11 mouse cellular contexts compared by ENCODE assay signal in the genomic region with DNA sequence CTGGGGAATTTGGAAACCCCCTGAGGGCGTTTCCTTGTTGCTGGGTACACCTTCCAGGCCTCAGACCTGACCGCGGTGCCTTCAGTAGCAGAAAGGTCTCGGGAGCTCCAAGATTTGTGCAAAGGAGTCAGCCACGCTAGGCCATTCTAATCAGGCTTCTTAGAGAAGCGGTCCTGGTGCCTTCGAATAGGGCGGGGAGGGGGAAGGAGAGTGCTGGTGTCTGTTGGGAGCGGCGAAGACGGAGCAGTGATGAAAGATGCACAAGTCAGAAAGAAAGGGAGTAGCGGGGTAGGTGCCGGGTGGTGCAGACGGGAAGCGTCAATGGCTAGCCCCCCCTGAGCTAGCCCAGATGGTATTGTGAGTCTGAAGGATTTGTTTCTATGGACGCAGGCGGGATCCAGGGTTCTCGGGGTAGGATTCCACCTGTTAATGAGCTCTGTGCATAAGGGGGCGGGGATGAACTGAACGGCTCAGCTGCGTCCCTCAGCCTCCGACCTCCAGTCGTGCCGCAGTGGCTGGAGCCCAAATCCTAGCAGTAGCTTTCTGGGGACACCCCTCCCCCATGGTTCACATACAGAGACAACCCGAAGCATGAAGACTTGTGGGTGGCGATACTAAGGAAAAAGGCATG. TPM values are rescaled to one million over a fixed set of nuclear protein-coding genes. Genes with fewer than 3 reads are reported as not detected.
A peak's percentile ranks its signal among the peaks of the same experiment; 100 is the strongest.
DNase-seq lines count a peak whose midpoint lies in the region; ATAC-seq and TF ChIP-seq lines count a peak whose summit lies in the region.
"Had no signal": no experiment of that assay in that cellular context is flagged by ENCODE, and none has a peak within 500 bp of the region (broad histone marks: within the 10 kb centered on the region; RNA-seq: fewer than 3 reads in every experiment).

No protein-coding gene starts in this region.

- ATAC-seq in limb, embryonic 13.5 days (ENCODE audit: low FRiP score, low read depth), result peak; percentile 46; the same call in 1 of the 2 replicates

- no peak for TF ChIP-seq CTCF in left cerebral cortex, adult 2 months (IDR thresholded peaks at IDR 0.05)

- peaks cover 100% of the 10 kb centered on the region for H3K27me3 ChIP-seq in forebrain, embryonic 10.5 days (ENCODE audit: poor library complexity, severe bottlenecking)
- peaks cover 78% of the 10 kb centered on the region for H3K27me3 ChIP-seq in limb, embryonic 13.5 days

- H3K4me1 ChIP-seq in forebrain, embryonic 10.5 days, result peaks cover 33% of the 10 kb centered on the region
- peaks cover 9% of the 10 kb centered on the region for H3K4me1 ChIP-seq in limb, embryonic 13.5 days

- WGBS in forebrain, embryonic 10.5 days, result under 1% methylated on average over 26 of the region's 26 CpGs
- WGBS in limb, embryonic 13.5 days, result under 1% methylated on average over 26 of the region's 26 CpGs

- DNase-seq in left cerebral cortex, adult 2 months (ENCODE audit: extremely low spot score in 1 of 2, low spot score in 2 of 2), result peak; percentile 10 to 22
- no peak for DNase-seq in left cerebral cortex, adult 8-10 months (ENCODE audit: low spot score in 2 of 2)
- peak; percentile 60 for DNase-seq in forebrain, embryonic 10.5 days (ENCODE audit: extremely low spot score, low spot score)
- peak; percentile 28 for DNase-seq in right cerebral cortex, postnatal 25 days
- DNase-seq in liver, result no peak
- DNase-seq in testis, postnatal 10 days (ENCODE audit: low spot score), result no peak
- DNase-seq in gastrocnemius, adult 8-10 months (ENCODE audit: low spot score in 2 of 2), result no peak
- DNase-seq: cerebellum, adult 8-10 months had no signal

- peak overlapping the region; percentile 31 for H3K9ac ChIP-seq in limb, embryonic 13.5 days

- no peaks in the 10 kb centered on the region for H3K9me3 ChIP-seq in forebrain, embryonic 10.5 days
- no peaks in the 10 kb centered on the region for H3K9me3 ChIP-seq in limb, embryonic 13.5 days

- H3K36me3 ChIP-seq in forebrain, embryonic 10.5 days (replicated peaks), result no peaks in the 10 kb centered on the region
- no peaks in the 10 kb centered on the region for H3K36me3 ChIP-seq in limb, embryonic 13.5 days

- peak overlapping the region; percentile 45 for H3K4me2 ChIP-seq in limb, embryonic 13.5 days (replicated peaks)

- H3K4me3 ChIP-seq in left cerebral cortex, adult 2 months, result peak overlapping the region; percentile 19; the same call in 1 of the 2 replicates
- peak overlapping the region; percentile 46 for H3K4me3 ChIP-seq in forebrain, embryonic 10.5 days
- peak overlapping the region; percentile 20; the same call in 1 of the 2 replicates for H3K4me3 ChIP-seq in limb, embryonic 13.5 days

- intact Hi-C loops in left cerebral cortex, adult 2 months (cut with DNase I), result loop anchor here (10.0 kb wide), 1 partner anchor 1722 kb away; no protein-coding TSS in a partner anchor

- H3K27ac ChIP-seq in left cerebral cortex, adult 2 months, result no peak overlapping the region
- peak overlapping the region; percentile 36; the same call in 1 of the 2 replicates for H3K27ac ChIP-seq in forebrain, embryonic 10.5 days
- no peak overlapping the region for H3K27ac ChIP-seq in limb, embryonic 13.5 days
- H3K27ac ChIP-seq: stomach, postnatal 0 days had no signal

RNA-seq across cellular contexts. Expression of gene Slc17a6, which starts 5.3 kb away (rescaled TPM):
- total RNA-seq in left cerebral cortex, adult 2 months (2021), result 10 to 100 TPM; 28.2 to 29.5 TPM
- 10 to 100 TPM; 23.8 to 31.9 (median 27.2) TPM for total RNA-seq in left cerebral cortex, adult 8-10 months (2022)
- polyA plus RNA-seq in forebrain, embryonic 10.5 days (2016; fragmentation: Nextera tagmentation; extraction: Ambion mirVana), result 3.5 and 6.9 TPM in 2 replicates
- polyA plus RNA-seq in limb, embryonic 13.5 days (2015; fragmentation: Nextera tagmentation; extraction: Ambion mirVana), result 0.75 and 0.89 TPM in 2 replicates
- total RNA-seq in gastrocnemius, adult 8-10 months (2022), result not detected
- polyA plus RNA-seq: heart, embryonic 14.5 days; stomach, postnatal 0 days had no signal

Comparison
In these comparisons a context has a peak if more than half of its experiments do, and no peak if none do; other contexts are left out.
1. DNase-seq: peak in left cerebral cortex, adult 2 months (2 of 2), forebrain, embryonic 10.5 days (single experiment) and right cerebral cortex, postnatal 25 days (single experiment); none in left cerebral cortex, adult 8-10 months (0 of 2), liver (single experiment), testis, postnatal 10 days (single experiment) and gastrocnemius, adult 8-10 months (0 of 2).
2. RNA of gene Slc17a6, which starts 5.3 kb away (total RNA-seq): 28.2 to 29.5 TPM in left cerebral cortex, adult 2 months and 23.8 to 31.9 TPM in left cerebral cortex, adult 8-10 months; not detected in gastrocnemius, adult 8-10 months; every median in the first group is over 10 times any median in the second.
3. Peak in every context shown above with its lines, with median percentiles within 50 percentile points of each other: H3K4me3 ChIP-seq.